11 mouse cellular contexts compared by ENCODE assay signal in genomic region chr13:90359861-90360601, GRCm38 (mm10).
DNase-seq lines count a peak whose midpoint lies in the region; ATAC-seq lines count a peak whose summit lies in the region.
"Had no signal": no experiment of that assay in that cellular context is flagged by ENCODE, and none has a peak within 500 bp of the region (broad histone marks: within the 10 kb centered on the region; RNA-seq: fewer than 3 reads in every experiment).

No protein-coding gene starts in this region.

- no peaks in the 10 kb centered on the region for H3K9me3 ChIP-seq in liver, embryonic 12.5 days (replicated peaks)
- H3K9me3 ChIP-seq in stomach, embryonic 15.5 days, result no peaks in the 10 kb centered on the region
- H3K9me3 ChIP-seq: midbrain, embryonic 12.5 days had no signal

- H3K4me3 ChIP-seq in liver, embryonic 12.5 days, result no peak overlapping the region
- H3K4me3 ChIP-seq in stomach, embryonic 15.5 days (replicated peaks), result no peak overlapping the region
- H3K4me3 ChIP-seq: erythroblast, embryonic 14.5 days; midbrain, embryonic 12.5 days had no signal

- peak; percentile 57 for ATAC-seq in liver, embryonic 12.5 days
- peak; percentile 27; the same call in 1 of the 2 replicates for ATAC-seq in stomach, embryonic 15.5 days (ENCODE audit: insufficient read depth, low FRiP score, low read depth)

- no peaks in the 10 kb centered on the region for H3K36me3 ChIP-seq in liver, embryonic 12.5 days
- no peaks in the 10 kb centered on the region for H3K36me3 ChIP-seq in stomach, embryonic 15.5 days
- H3K36me3 ChIP-seq: midbrain, embryonic 12.5 days had no signal

- no peak overlapping the region for H3K4me2 ChIP-seq in liver, embryonic 12.5 days
- H3K4me2 ChIP-seq in stomach, embryonic 15.5 days, result no peak overlapping the region
- H3K4me2 ChIP-seq: midbrain, embryonic 12.5 days had no signal

- H3K27me3 ChIP-seq in liver, embryonic 12.5 days (replicated peaks), result no peaks in the 10 kb centered on the region
- H3K27me3 ChIP-seq in stomach, embryonic 15.5 days (replicated peaks), result no peaks in the 10 kb centered on the region
- H3K27me3 ChIP-seq: midbrain, embryonic 12.5 days had no signal

- H3K9ac ChIP-seq in liver, embryonic 12.5 days, result no peak overlapping the region
- no peak overlapping the region for H3K9ac ChIP-seq in stomach, embryonic 15.5 days
- H3K9ac ChIP-seq: midbrain, embryonic 12.5 days had no signal

- WGBS in liver, embryonic 12.5 days (ENCODE audit: insufficient replicate concordance), result 54% methylated on average over 10 of the region's 10 CpGs
- WGBS in stomach, embryonic 15.5 days, result 45% methylated on average over 10 of the region's 10 CpGs

- H3K27ac ChIP-seq in liver, embryonic 12.5 days, result no peak overlapping the region
- no peak overlapping the region for H3K27ac ChIP-seq in stomach, embryonic 15.5 days
- H3K27ac ChIP-seq: midbrain, embryonic 12.5 days had no signal

- no peaks in the 10 kb centered on the region for H3K4me1 ChIP-seq in liver, embryonic 12.5 days
- no peaks in the 10 kb centered on the region for H3K4me1 ChIP-seq in stomach, embryonic 15.5 days
- H3K4me1 ChIP-seq: midbrain, embryonic 12.5 days had no signal

- peak; percentile 9 for DNase-seq in kidney, postnatal 10 days
- no peak for DNase-seq in kidney, postnatal 14 days
- peak; percentile 33 for DNase-seq in heart, adult 8-10 months (ENCODE audit: low spot score)
- DNase-seq in Muller cell, postnatal 12 days (ENCODE audit: inconsistent ontology term), result no peak
- no peak for DNase-seq in right cerebral cortex, postnatal 14 days
- no peak for DNase-seq in right cerebral cortex, postnatal 25 days
- DNase-seq: kidney, adult 18-20 months had no signal

Comparison
In these comparisons a context has a peak if more than half of its experiments do, and no peak if none do; other contexts are left out.
1. DNase-seq: peak in kidney, postnatal 10 days (single experiment) and heart, adult 8-10 months (single experiment); none in kidney, postnatal 14 days (single experiment), Muller cell, postnatal 12 days (single experiment), right cerebral cortex, postnatal 14 days (single experiment) and right cerebral cortex, postnatal 25 days (single experiment).